Mouse (Mus musculus) embryo, embryonic 11 days (tissue): ENCODE measurements around the gene Tmem198.

ENCODE experiments used
- DNase-seq: peaks from one replicate; pipeline ENCODE4 v3.0.0-alpha.2; 2015

Gene Tmem198

GRCm38 (mm10) chr1:75490785-75491551, 11.6 kb downstream of the Tmem198 start:
- no peak for DNase-seq

- DNase-seq, result no peak
Measured at GRCm38 (mm10) chr1:75492579-75493170, 13.3 kb downstream of the Tmem198 start.

GRCm38 (mm10) chr1:75494878-75495548, 15.7 kb downstream of the Tmem198 start:
- DNase-seq, result peak; percentile 78

GRCm38 (mm10) chr1:75498897-75499296, 19.6 kb downstream of the Tmem198 start:
- DNase-seq, result no peak

GRCm38 (mm10) chr1:75499441-75499840, 20.1 kb downstream of the Tmem198 start:
- DNase-seq, result no peak

GRCm38 (mm10) chr1:75501905-75502304, 22.6 kb downstream of the Tmem198 start:
- DNase-seq, result no peak

- no peak for DNase-seq
Measured at GRCm38 (mm10) chr1:75502945-75503650, 23.8 kb downstream of the Tmem198 start.

- DNase-seq, result no peak
Measured at GRCm38 (mm10) chr1:75503651-75503980, 24.3 kb downstream of the Tmem198 start.

- DNase-seq, result no peak
Measured at GRCm38 (mm10) chr1:75504256-75505045, 25.1 kb downstream of the Tmem198 start.

- DNase-seq, result peak; percentile 81
Measured at GRCm38 (mm10) chr1:75505159-75505955, 26.0 kb downstream of the Tmem198 start.

GRCm38 (mm10) chr1:75505956-75506831, 26.9 kb downstream of the Tmem198 start, which contains the start of gene Obsl1:
TSS of gene Obsl1 (minus strand) at chr1:75506452.
- DNase-seq, result peak; percentile 91

GRCm38 (mm10) chr1:75507006-75507405, 27.7 kb downstream of the Tmem198 start, which contains the start of gene Inha:
TSS of gene Inha (plus strand) at chr1:75507077.
- no peak for DNase-seq

GRCm38 (mm10) chr1:75509586-75509985, 30.3 kb downstream of the Tmem198 start:
- DNase-seq, result no peak

- DNase-seq, result no peak
Measured at GRCm38 (mm10) chr1:75510154-75510553, 30.8 kb downstream of the Tmem198 start.

GRCm38 (mm10) chr1:75511437-75512210, 32.3 kb downstream of the Tmem198 start:
- peak; percentile 62 for DNase-seq

- DNase-seq, result no peak
Measured at GRCm38 (mm10) chr1:75512550-75512949, 33.2 kb downstream of the Tmem198 start.

GRCm38 (mm10) chr1:75516703-75517380, 37.5 kb downstream of the Tmem198 start:
- no peak for DNase-seq

- no peak for DNase-seq
Measured at GRCm38 (mm10) chr1:75517984-75518383, 38.7 kb downstream of the Tmem198 start.

- no peak for DNase-seq
Measured at GRCm38 (mm10) chr1:75518427-75518826, 39.1 kb downstream of the Tmem198 start.
